Mouse (Mus musculus) limb, embryonic 15.5 days (tissue): Measurements from ENCODE around the gene Chst15. TPM values are rescaled to one million over a fixed set of nuclear protein-coding genes. Genes with fewer than 3 reads are reported as not detected.

ENCODE experiments used
- ATAC-seq: fragments of 200-750 bp; cut with Nextera tagmentation; 2 replicates; pipeline ENCODE4 v1.8.0; 2017; ENCODE audit warnings: low read depth, moderate TSS enrichment; ENCODE audit not compliant: insufficient number of reproducible peaks, low FRiP score, low TSS enrichment
- H3K27ac ChIP-seq: fragments of 300-500 bp; sonication (generic); 2 replicates; pipeline ENCODE4 v1.5.1; 2015; ENCODE audit warnings: moderate library complexity, mild to moderate bottlenecking, inconsistent platforms
- H3K27me3 ChIP-seq: fragments of 300-500 bp; sonication (generic); 2 replicates; pipeline ENCODE4 v1.6.1; 2015; ENCODE audit warnings: inconsistent platforms
- H3K36me3 ChIP-seq: fragments of 300-500 bp; sonication (generic); 2 replicates; pipeline ENCODE4 v1.6.1; 2015; ENCODE audit warnings: inconsistent platforms
- H3K4me1 ChIP-seq: fragments of 300-500 bp; sonication (generic); 2 replicates; pipeline ENCODE4 v1.6.1; 2015; ENCODE audit warnings: inconsistent platforms
- H3K4me2 ChIP-seq: fragments of 300-500 bp; sonication (generic); 2 replicates; pipeline ENCODE4 v1.6.1; 2015; ENCODE audit warnings: mild to moderate bottlenecking, inconsistent platforms
- H3K4me3 ChIP-seq: fragments of 300-500 bp; sonication (generic); 2 replicates; pipeline ENCODE4 v1.5.1; 2015; ENCODE audit warnings: mild to moderate bottlenecking, inconsistent platforms
- H3K9ac ChIP-seq: fragments of 300-500 bp; sonication (generic); 2 replicates; pipeline ENCODE4 v1.6.1; 2015; ENCODE audit warnings: inconsistent platforms
- H3K9me3 ChIP-seq: fragments of 300-500 bp; sonication (generic); 2 replicates; pipeline ENCODE4 v1.6.1; 2016; ENCODE audit warnings: inconsistent platforms
- WGBS: fragments of 180-500 bp; shearing (Covaris S2); methylation state at CpG from one replicate; pipeline ENCODE4 v1.1.7; 2015; 5-methylcytosine and 5-hydroxymethylcytosine counted together
- polyA plus RNA-seq: library from polyadenylated mRNA; unstranded; fragments of >200 nt; fragmentation: Nextera tagmentation; extraction: Ambion mirVana; gene quantifications from 2 replicates; pipeline ENCODE4 v1.2.1, GENCODE M21; 2015

The Chst15 gene
- polyA plus RNA-seq, 1 experiment from 2014 or later: 24.9 TPM

GRCm38 (mm10) chr7:132349075-132349572 lies 32.1 kb upstream of the Chst15 start:
- no peaks in the 10 kb centered on the region for H3K36me3 ChIP-seq
- no peak overlapping the region for H3K9ac ChIP-seq
- 63% methylated on average over 6 of the region's 6 CpGs for WGBS
- H3K27me3 ChIP-seq: no peaks in the 10 kb centered on the region
- H3K4me2 ChIP-seq: no peak overlapping the region
- H3K4me1 ChIP-seq: 0 out of 2 replicates have a peak, but pooled peaks cover 3% of the 10 kb centered on the region
- no peak for ATAC-seq
- H3K4me3 ChIP-seq: no peak overlapping the region
- H3K9me3 ChIP-seq: no peaks in the 10 kb centered on the region
- H3K27ac ChIP-seq: no peak overlapping the region

GRCm38 (mm10) chr7:132347273-132348045 lies 30.4 kb upstream of the Chst15 start:
- Histone ChIP-seq H3K9me3 (no peaks in the 10 kb centered on the region), H3K4me3 (no peak overlapping the region), H3K36me3 (no peaks in the 10 kb centered on the region), H3K4me1 (0 out of 2 replicates have a peak, but pooled peaks cover 3% of the 10 kb centered on the region), H3K27ac (no peak overlapping the region), H3K9ac (no peak overlapping the region), H3K4me2 (no peak overlapping the region), H3K27me3 (no peaks in the 10 kb centered on the region)
- no peak for ATAC-seq
- 60% methylated on average over 9 of the region's 9 CpGs for WGBS

- H3K9me3 ChIP-seq: no peaks in the 10 kb centered on the region
- H3K4me2 ChIP-seq: no peak overlapping the region
- WGBS: 69% methylated on average over 5 of the region's 5 CpGs
- H3K4me1 ChIP-seq: 0 out of 2 replicates have a peak, but pooled peaks cover 3% of the 10 kb centered on the region
- ATAC-seq: no peak
- H3K4me3 ChIP-seq: no peak overlapping the region
- H3K27ac ChIP-seq: no peak overlapping the region
- no peaks in the 10 kb centered on the region for H3K27me3 ChIP-seq
- no peaks in the 10 kb centered on the region for H3K36me3 ChIP-seq
- no peak overlapping the region for H3K9ac ChIP-seq
These were observed 28.6 kb upstream of the Chst15 start for GRCm38 (mm10) chr7:132345526-132346070.

- Histone ChIP-seq H3K4me3 (no peak overlapping the region), H3K27me3 (no peaks in the 10 kb centered on the region), H3K27ac (no peak overlapping the region), H3K9me3 (no peaks in the 10 kb centered on the region), H3K36me3 (no peaks in the 10 kb centered on the region), H3K4me2 (no peak overlapping the region), H3K9ac (no peak overlapping the region), H3K4me1 (0 out of 2 replicates have a peak, but pooled peaks cover 3% of the 10 kb centered on the region)
- 57% methylated on average over 4 of the region's 4 CpGs for WGBS
- no peak for ATAC-seq
These were observed 27.6 kb upstream of the Chst15 start for GRCm38 (mm10) chr7:132344606-132345005.

- H3K4me2 ChIP-seq: no peak overlapping the region
- no peaks in the 10 kb centered on the region for H3K36me3 ChIP-seq
- WGBS: 87% methylated on average over 2 of the region's 2 CpGs
- no peak overlapping the region for H3K9ac ChIP-seq
- 0 out of 2 replicates have a peak, but pooled peaks cover 3% of the 10 kb centered on the region for H3K4me1 ChIP-seq
- no peak for ATAC-seq
- no peak overlapping the region for H3K27ac ChIP-seq
- H3K27me3 ChIP-seq: no peaks in the 10 kb centered on the region
- H3K4me3 ChIP-seq: no peak overlapping the region
- no peaks in the 10 kb centered on the region for H3K9me3 ChIP-seq
These were observed 26.9 kb upstream of the Chst15 start for GRCm38 (mm10) chr7:132343900-132344299.

- no peaks in the 10 kb centered on the region for H3K27me3 ChIP-seq
- no peak overlapping the region for H3K4me3 ChIP-seq
- no peak for ATAC-seq
- H3K4me2 ChIP-seq: no peak overlapping the region
- 85% methylated on average over 2 of the region's 2 CpGs for WGBS
- H3K9ac ChIP-seq: no peak overlapping the region
- H3K9me3 ChIP-seq: no peaks in the 10 kb centered on the region
- H3K36me3 ChIP-seq: no peaks in the 10 kb centered on the region
- no peak overlapping the region for H3K27ac ChIP-seq
- 0 out of 2 replicates have a peak, but pooled peaks cover 3% of the 10 kb centered on the region for H3K4me1 ChIP-seq
These were observed 26.1 kb upstream of the Chst15 start for GRCm38 (mm10) chr7:132343146-132343545.

GRCm38 (mm10) chr7:132339041-132339839 lies 22.2 kb upstream of the Chst15 start:
- Histone ChIP-seq H3K4me1 (peaks cover 14% of the 10 kb centered on the region), H3K9me3 (no peaks in the 10 kb centered on the region), H3K4me3 (no peak overlapping the region), H3K4me2 (no peak overlapping the region), H3K36me3 (no peaks in the 10 kb centered on the region), H3K9ac (no peak overlapping the region), H3K27ac (peak overlapping the region; percentile 14; the same call in 1 of the 2 replicates), H3K27me3 (no peaks in the 10 kb centered on the region)
- 80% methylated on average over 14 of the region's 14 CpGs for WGBS
- ATAC-seq: no peak

GRCm38 (mm10) chr7:132338350-132338749 lies 21.3 kb upstream of the Chst15 start:
- 64% methylated on average over 6 of the region's 6 CpGs for WGBS
- H3K4me3 ChIP-seq: no peak overlapping the region
- H3K9me3 ChIP-seq: no peaks in the 10 kb centered on the region
- no peaks in the 10 kb centered on the region for H3K36me3 ChIP-seq
- no peaks in the 10 kb centered on the region for H3K27me3 ChIP-seq
- peaks cover 14% of the 10 kb centered on the region for H3K4me1 ChIP-seq
- no peak for ATAC-seq
- H3K27ac ChIP-seq: 0 out of 2 replicates have a peak overlapping the region, but pooled peaks have one; percentile 14
- no peak overlapping the region for H3K4me2 ChIP-seq
- H3K9ac ChIP-seq: no peak overlapping the region

- Histone ChIP-seq H3K36me3 (no peaks in the 10 kb centered on the region), H3K4me2 (no peak overlapping the region), H3K27me3 (no peaks in the 10 kb centered on the region), H3K4me3 (no peak overlapping the region), H3K9me3 (no peaks in the 10 kb centered on the region), H3K9ac (no peak overlapping the region), H3K27ac (peak overlapping the region; percentile 34; the same call in 1 of the 2 replicates), H3K4me1 (peaks cover 15% of the 10 kb centered on the region)
- no peak for ATAC-seq
- WGBS: 66% methylated on average over 11 of the region's 11 CpGs
These were observed 20.4 kb upstream of the Chst15 start for GRCm38 (mm10) chr7:132337268-132337917.

GRCm38 (mm10) chr7:132336781-132337180 lies 19.8 kb upstream of the Chst15 start:
- Histone ChIP-seq H3K27me3 (no peaks in the 10 kb centered on the region), H3K27ac (no peak overlapping the region), H3K36me3 (no peaks in the 10 kb centered on the region), H3K4me2 (no peak overlapping the region), H3K9me3 (no peaks in the 10 kb centered on the region), H3K4me3 (no peak overlapping the region), H3K4me1 (peaks cover 20% of the 10 kb centered on the region), H3K9ac (no peak overlapping the region)
- 51% methylated on average over 3 of the region's 3 CpGs for WGBS
- ATAC-seq: no peak

- no peaks in the 10 kb centered on the region for H3K9me3 ChIP-seq
- H3K27ac ChIP-seq: no peak overlapping the region
- H3K4me1 ChIP-seq: peaks cover 20% of the 10 kb centered on the region
- 92% methylated on average over 4 of the region's 4 CpGs for WGBS
- no peak overlapping the region for H3K4me3 ChIP-seq
- H3K4me2 ChIP-seq: no peak overlapping the region
- no peak for ATAC-seq
- no peaks in the 10 kb centered on the region for H3K36me3 ChIP-seq
- no peaks in the 10 kb centered on the region for H3K27me3 ChIP-seq
- H3K9ac ChIP-seq: no peak overlapping the region
These were observed 18.3 kb upstream of the Chst15 start for GRCm38 (mm10) chr7:132335367-132335766.
